Mouse (Mus musculus) CH12.LX (cell line): ENCODE results near the gene Ehmt1.
A peak's percentile ranks its signal among the peaks of the same experiment; 100 is the strongest.

Experiments used
- CTCF ChIP-seq, 2 experiments: IDR thresholded peaks in 1 of 2; conservative IDR thresholded peaks in 1 of 2; 2 replicates each; pipeline ENCODE4 v1.5.1; 2011 to 2012; ENCODE audit warnings: low read depth in 2 of 2, low read length in 2 of 2, improper control_type of control experiment in 1 of 2, inconsistent platforms in 1 of 2, mild to moderate bottlenecking in 1 of 2, moderate library complexity in 1 of 2
- EP300 ChIP-seq: IDR thresholded peaks from 2 replicates; pipeline ENCODE4 v1.6.1; 2011; ENCODE audit warnings: low read length, improper control_type of control experiment
- HCFC1 ChIP-seq: IDR thresholded peaks from 2 replicates; pipeline ENCODE4 v1.6.1; 2012; ENCODE audit warnings: low read depth, mild to moderate bottlenecking, inconsistent platforms, low read length, improper control_type of control experiment
- MAFK ChIP-seq: IDR thresholded peaks from 2 replicates; pipeline ENCODE4 v1.6.1; 2011; ENCODE audit warnings: low read length, improper control_type of control experiment; ENCODE audit not compliant: insufficient replicate concordance
- MAX ChIP-seq: IDR thresholded peaks from 2 replicates; pipeline ENCODE4 v1.6.1; 2011; ENCODE audit warnings: low read length, improper control_type of control experiment
- MXI1 ChIP-seq: IDR thresholded peaks from 2 replicates; pipeline ENCODE4 v1.6.1; 2011; ENCODE audit warnings: mild to moderate bottlenecking, low read depth, low read length, improper control_type of control experiment
- PAX5 ChIP-seq: IDR thresholded peaks from 2 replicates; pipeline ENCODE4 v1.6.1; 2012; ENCODE audit warnings: low read length, inconsistent platforms, mixed read lengths
- POLR2A ChIP-seq: IDR thresholded peaks from 2 replicates; pipeline ENCODE4 v1.6.1; 2011; ENCODE audit warnings: low read depth, mild to moderate bottlenecking, improper control_type of control experiment, low read length
- POLR2AphosphoS2 ChIP-seq: IDR thresholded peaks from 2 replicates; pipeline ENCODE4 v1.6.1; 2011; ENCODE audit warnings: low read depth, low read length, improper control_type of control experiment
- UBTF ChIP-seq: IDR thresholded peaks from 2 replicates; pipeline ENCODE4 v1.6.1; 2012; ENCODE audit warnings: low read depth, mild to moderate bottlenecking, inconsistent platforms, low read length, improper control_type of control experiment, moderate library complexity
- USF1 ChIP-seq: IDR thresholded peaks from 2 replicates; pipeline ENCODE4 v1.6.1; 2014; ENCODE audit warnings: low read depth, mild to moderate bottlenecking, inconsistent platforms, low read length, improper control_type of control experiment
- USF2 ChIP-seq: conservative IDR thresholded peaks from 2 replicates; pipeline ENCODE4 v1.6.1; 2011; ENCODE audit warnings: low read depth, low read length, improper control_type of control experiment
- ZC3H11A ChIP-seq: IDR thresholded peaks from 2 replicates; pipeline ENCODE4 v1.6.1; 2012; ENCODE audit warnings: low read depth, mild to moderate bottlenecking, inconsistent platforms, low read length, improper control_type of control experiment
- ZMIZ1 ChIP-seq: IDR thresholded peaks from 2 replicates; pipeline ENCODE4 v1.6.1; 2012; ENCODE audit warnings: low read depth, mild to moderate bottlenecking, inconsistent platforms, low read length, improper control_type of control experiment

- peak; percentile 99 for TF ChIP-seq POLR2A
- TF ChIP-seq EP300 = no peak
- no peak for TF ChIP-seq ZC3H11A
- peak; percentile 89 for TF ChIP-seq ZMIZ1
- no peak for TF ChIP-seq MAFK
- no peak for TF ChIP-seq USF1
- peak; percentile 76 for TF ChIP-seq MXI1
- TF ChIP-seq CTCF (conservative IDR thresholded peaks at IDR 0.05 in 1 of 2, IDR thresholded peaks at IDR 0.05 in 1 of 2; ENCODE audit: low read depth in 2 of 2, low read length in 2 of 2) = no peak
- TF ChIP-seq MAX = peak; percentile 32; the same call in 1 of the 2 replicates
- 0 out of 2 replicates have a peak, but pooled peaks have one; percentile 15 for TF ChIP-seq UBTF
- TF ChIP-seq HCFC1 = peak; percentile 74
- TF ChIP-seq POLR2AphosphoS2 = peak; percentile 83; the same call in 1 of the 2 replicates
- no peak for TF ChIP-seq USF2
- no peak for TF ChIP-seq PAX5
Observed at GRCm38 (mm10) chr2:24918930-24919838, at the start of gene Ehmt1.
